ENCODE assay signal across 11 mouse cellular contexts in the genomic region with DNA sequence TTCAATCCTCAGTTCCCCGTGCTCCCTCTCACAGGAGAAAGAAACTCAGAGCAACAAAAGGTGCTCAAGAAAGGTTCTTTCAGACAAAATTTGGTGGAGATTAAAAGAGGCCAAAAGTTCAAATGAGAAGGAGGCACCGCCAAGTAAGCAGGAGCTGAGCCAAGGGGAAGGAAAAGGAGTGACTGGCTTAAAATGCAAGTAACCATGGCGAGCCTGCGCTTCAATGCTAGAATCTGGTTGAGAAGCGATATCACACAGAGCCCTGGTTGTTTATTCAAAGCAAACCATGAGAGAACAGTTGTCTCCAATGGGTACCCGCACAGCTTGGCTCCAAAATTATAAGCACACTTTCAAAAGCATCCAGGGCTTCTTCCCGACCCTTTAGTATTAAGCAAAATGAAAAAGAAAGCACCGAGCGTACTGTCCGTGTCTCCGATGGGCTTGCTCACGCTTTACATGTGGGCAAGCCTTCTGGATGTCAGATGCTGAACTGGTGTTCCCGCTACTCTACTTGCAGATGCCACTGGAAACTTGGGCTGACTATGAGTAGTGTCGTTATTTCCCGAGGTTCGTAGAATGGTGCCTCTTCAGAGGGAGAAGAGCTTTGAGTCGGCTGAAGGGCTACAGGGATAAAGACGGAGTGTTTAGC.
A peak's percentile ranks its signal among the peaks of the same experiment; 100 is the strongest.
DNase-seq lines count a peak whose midpoint lies in the region; ATAC-seq and TF ChIP-seq lines count a peak whose summit lies in the region.
"Had no signal": no experiment of that assay in that cellular context is flagged by ENCODE, and none has a peak within 500 bp of the region (broad histone marks: within the 10 kb centered on the region; RNA-seq: fewer than 3 reads in every experiment).

No protein-coding gene starts in this region.

- H3K4me3 ChIP-seq in lung, embryonic 14.5 days (ENCODE audit: low read depth, low read length): no peak overlapping the region
- H3K4me3 ChIP-seq in lung, postnatal 0 days (ENCODE audit: low read depth, low read length): no peak overlapping the region
- H3K4me3 ChIP-seq: embryonic facial prominence, embryonic 15.5 days; limb, embryonic 13.5 days; midbrain, embryonic 12.5 days had no signal

- no peaks in the 10 kb centered on the region for H3K27me3 ChIP-seq in lung, embryonic 14.5 days (ENCODE audit: insufficient read depth, low read length)
- H3K27me3 ChIP-seq in lung, postnatal 0 days (replicated peaks; ENCODE audit: insufficient read depth, low read length): no peaks in the 10 kb centered on the region
- H3K27me3 ChIP-seq: embryonic facial prominence, embryonic 15.5 days; limb, embryonic 13.5 days; midbrain, embryonic 12.5 days had no signal

- no peak overlapping the region for H3K27ac ChIP-seq in lung, embryonic 14.5 days (ENCODE audit: low read depth)
- H3K27ac ChIP-seq in lung, postnatal 0 days (ENCODE audit: low read length): no peak overlapping the region
- H3K27ac ChIP-seq: embryonic facial prominence, embryonic 15.5 days; limb, embryonic 13.5 days; midbrain, embryonic 12.5 days had no signal

- H3K9me3 ChIP-seq in lung, embryonic 14.5 days (ENCODE audit: low read depth, low read length): no peaks in the 10 kb centered on the region
- H3K9me3 ChIP-seq in lung, postnatal 0 days (ENCODE audit: low read length): no peaks in the 10 kb centered on the region
- H3K9me3 ChIP-seq: embryonic facial prominence, embryonic 15.5 days; limb, embryonic 13.5 days; midbrain, embryonic 12.5 days had no signal

- no peaks in the 10 kb centered on the region for H3K36me3 ChIP-seq in lung, embryonic 14.5 days (ENCODE audit: insufficient read depth)
- no peaks in the 10 kb centered on the region for H3K36me3 ChIP-seq in lung, postnatal 0 days (ENCODE audit: insufficient read depth, low read length)
- H3K36me3 ChIP-seq: embryonic facial prominence, embryonic 15.5 days; limb, embryonic 13.5 days; midbrain, embryonic 12.5 days had no signal

- ATAC-seq in lung, embryonic 14.5 days (ENCODE audit: insufficient read depth): no peak
- no peak for ATAC-seq in lung, postnatal 0 days

- H3K9ac ChIP-seq in lung, embryonic 14.5 days: no peak overlapping the region
- H3K9ac ChIP-seq in lung, postnatal 0 days (replicated peaks; ENCODE audit: low read depth): no peak overlapping the region
- H3K9ac ChIP-seq: embryonic facial prominence, embryonic 15.5 days; limb, embryonic 13.5 days; midbrain, embryonic 12.5 days had no signal

- TF ChIP-seq EP300 in lung, postnatal 0 days (IDR thresholded peaks at IDR 0.05): no peak

- peak; percentile 9 for DNase-seq in lung, embryonic 14.5 days
- DNase-seq in lung, postnatal 25 days (ENCODE audit: low spot score): no peak
- peak; percentile 41 for DNase-seq in frontal cortex, postnatal 10 days (ENCODE audit: low spot score in 2 of 2)
- DNase-seq in left cerebral cortex, adult 11 months (ENCODE audit: low spot score): peak; percentile 25
- DNase-seq in right cerebral cortex, postnatal 14 days: peak; percentile 17
- no peak for DNase-seq in lung, postnatal 0 days (ENCODE audit: low spot score)
- no peak for DNase-seq in thymus, postnatal 25 days
- DNase-seq in thymus, postnatal 14 days: no peak

- WGBS in lung, embryonic 14.5 days: 84% methylated on average over 18 of the region's 18 CpGs
- 82% methylated on average over 18 of the region's 18 CpGs for WGBS in lung, postnatal 0 days

- no peaks in the 10 kb centered on the region for H3K4me1 ChIP-seq in lung, embryonic 14.5 days (ENCODE audit: insufficient read depth)
- no peaks in the 10 kb centered on the region for H3K4me1 ChIP-seq in lung, postnatal 0 days (ENCODE audit: insufficient read depth, low read depth, low read length)
- H3K4me1 ChIP-seq: embryonic facial prominence, embryonic 15.5 days; midbrain, embryonic 12.5 days had no signal

- no peak overlapping the region for H3K4me2 ChIP-seq in lung, embryonic 14.5 days
- no peak overlapping the region for H3K4me2 ChIP-seq in lung, postnatal 0 days (replicated peaks; ENCODE audit: low read depth, low read length)
- H3K4me2 ChIP-seq: embryonic facial prominence, embryonic 15.5 days; limb, embryonic 13.5 days; midbrain, embryonic 12.5 days had no signal

- no peak for TF ChIP-seq CTCF in lung, embryonic 14.5 days (IDR thresholded peaks at IDR 0.05; ENCODE audit: low read depth)
- TF ChIP-seq CTCF in lung, postnatal 0 days (IDR thresholded peaks at IDR 0.05): no peak

Comparison
In these comparisons a context has a peak if more than half of its experiments do, and no peak if none do; other contexts are left out.
1. DNase-seq: peak in lung, embryonic 14.5 days (single experiment), frontal cortex, postnatal 10 days (2 of 2), left cerebral cortex, adult 11 months (single experiment) and right cerebral cortex, postnatal 14 days (single experiment); none in lung, postnatal 25 days (single experiment), lung, postnatal 0 days (single experiment), thymus, postnatal 25 days (single experiment) and thymus, postnatal 14 days (single experiment).